Mouse (Mus musculus) ES-Bruce4 (cell line): ENCODE measurements around the gene Alg10b. TPM values are rescaled to one million over a fixed set of nuclear protein-coding genes. Genes with fewer than 3 reads are reported as not detected.

Experiments used
- H3K27ac ChIP-seq: 2 replicates; pipeline ENCODE4 v1.5.1; 2012; ENCODE audit warnings: low read length, inconsistent platforms; ENCODE audit not compliant: insufficient read depth
- H3K27me3 ChIP-seq: 2 replicates; pipeline ENCODE4 v1.6.1; 2012; ENCODE audit warnings: mild to moderate bottlenecking, low read length, inconsistent platforms; ENCODE audit not compliant: control insufficient read depth, poor library complexity, insufficient read depth, severe bottlenecking
- H3K36me3 ChIP-seq: 2 replicates; pipeline ENCODE4 v1.6.1; 2012; ENCODE audit warnings: inconsistent platforms, mild to moderate bottlenecking, low read length, moderate library complexity; ENCODE audit not compliant: control insufficient read depth, poor library complexity, insufficient read depth, severe bottlenecking
- H3K4me1 ChIP-seq: one replicate; pipeline ENCODE4 v1.8.1; 2011; ENCODE audit warnings: low read length; ENCODE audit not compliant: control insufficient read depth, insufficient read depth
- H3K4me3 ChIP-seq: 2 replicates; pipeline ENCODE4 v1.5.1; 2011; ENCODE audit warnings: low read depth, mild to moderate bottlenecking, low read length
- H3K9ac ChIP-seq: 2 replicates; pipeline ENCODE4 v1.6.1; 2012; ENCODE audit warnings: low read depth, mild to moderate bottlenecking, inconsistent platforms; ENCODE audit not compliant: poor library complexity, severe bottlenecking
- H3K9me3 ChIP-seq: replicated peaks from 2 replicates; pipeline ENCODE4 v1.6.1; 2012; ENCODE audit warnings: mild to moderate bottlenecking, low read length, inconsistent platforms; ENCODE audit not compliant: control insufficient read depth, poor library complexity, insufficient read depth, severe bottlenecking
- CTCF ChIP-seq: IDR thresholded peaks from one replicate; pipeline ENCODE4 v1.8.1; 2011; ENCODE audit warnings: low read depth, low read length
- EP300 ChIP-seq: IDR thresholded peaks from 2 replicates; pipeline ENCODE4 v1.6.1; 2011; ENCODE audit warnings: low read depth, low read length; ENCODE audit not compliant: insufficient read depth
- POLR2A ChIP-seq: IDR thresholded peaks from one replicate; pipeline ENCODE4 v1.8.1; 2011; ENCODE audit warnings: low read length; ENCODE audit not compliant: insufficient read depth
- polyA plus RNA-seq: library from polyadenylated mRNA; stranded (reverse); fragments of >200 nt; gene quantifications from 2 replicates; pipeline ENCODE4 v1.2.4, GENCODE M21; 2011; ENCODE audit warnings: low read depth; ENCODE audit not compliant: missing spikeins, insufficient read depth, insufficient read length

The Alg10b gene
- polyA plus RNA-seq, 1 experiment, result 40.8 TPM

GRCm38 (mm10) chr15:90214913-90215312, 9.2 kb upstream of the Alg10b start:
- no peaks in the 10 kb centered on the region for H3K36me3 ChIP-seq
- H3K4me3 ChIP-seq, result no peak overlapping the region
- H3K4me1 ChIP-seq, result no peaks in the 10 kb centered on the region
- no peak overlapping the region for H3K9ac ChIP-seq
- no peaks in the 10 kb centered on the region for H3K9me3 ChIP-seq
- H3K27ac ChIP-seq, result no peak overlapping the region
- no peaks in the 10 kb centered on the region; the same call in 1 of the 2 replicates for H3K27me3 ChIP-seq
- no peak for TF ChIP-seq EP300
- TF ChIP-seq CTCF, result peak; percentile 13
- no peak for TF ChIP-seq POLR2A

GRCm38 (mm10) chr15:90225058-90225575, 1.0 kb downstream of the Alg10b start:
- H3K9me3 ChIP-seq, result no peaks in the 10 kb centered on the region
- H3K4me1 ChIP-seq, result peaks cover 1% of the 10 kb centered on the region
- TF ChIP-seq CTCF (peak; percentile 41), EP300 (no peak)
- peak overlapping the region; percentile 88; the same call in 1 of the 2 replicates for H3K9ac ChIP-seq
- no peak overlapping the region for H3K4me3 ChIP-seq
- no peaks in the 10 kb centered on the region for H3K27me3 ChIP-seq
- H3K36me3 ChIP-seq, result peaks cover 30% of the 10 kb centered on the region
- no peak overlapping the region for H3K27ac ChIP-seq

GRCm38 (mm10) chr15:90237657-90238056, 13.5 kb downstream of the Alg10b start:
- Histone ChIP-seq H3K9ac (no peak overlapping the region), H3K27ac (no peak overlapping the region), H3K36me3 (peaks cover 2% of the 10 kb centered on the region; the same call in 1 of the 2 replicates), H3K4me1 (no peaks in the 10 kb centered on the region), H3K27me3 (no peaks in the 10 kb centered on the region), H3K9me3 (no peaks in the 10 kb centered on the region; the same call in 1 of the 2 replicates), H3K4me3 (no peak overlapping the region)
- TF ChIP-seq CTCF (peak; percentile 3), EP300 (no peak), POLR2A (no peak)

- Histone ChIP-seq H3K27me3 (no peaks in the 10 kb centered on the region), H3K9ac (no peak overlapping the region), H3K4me1 (no peaks in the 10 kb centered on the region), H3K36me3 (no peaks in the 10 kb centered on the region), H3K27ac (no peak overlapping the region), H3K4me3 (no peak overlapping the region), H3K9me3 (no peaks in the 10 kb centered on the region; the same call in 1 of the 2 replicates)
- TF ChIP-seq EP300, result no peak
- no peak for TF ChIP-seq POLR2A
- no peak for TF ChIP-seq CTCF
These were observed 20.0 kb downstream of the Alg10b start for GRCm38 (mm10) chr15:90244081-90244480.

- H3K36me3 ChIP-seq, result no peaks in the 10 kb centered on the region
- H3K27ac ChIP-seq, result no peak overlapping the region
- no peak overlapping the region for H3K4me3 ChIP-seq
- H3K9me3 ChIP-seq, result no peaks in the 10 kb centered on the region
- H3K27me3 ChIP-seq, result no peaks in the 10 kb centered on the region
- no peaks in the 10 kb centered on the region for H3K4me1 ChIP-seq
- no peak for TF ChIP-seq POLR2A
- TF ChIP-seq EP300, result no peak
- TF ChIP-seq CTCF, result peak; percentile 13
- H3K9ac ChIP-seq, result no peak overlapping the region
These were observed 25.6 kb downstream of the Alg10b start for GRCm38 (mm10) chr15:90249694-90250093.

GRCm38 (mm10) chr15:90282876-90283275, 58.8 kb downstream of the Alg10b start:
- no peaks in the 10 kb centered on the region for H3K36me3 ChIP-seq
- no peak overlapping the region for H3K9ac ChIP-seq
- H3K27me3 ChIP-seq, result no peaks in the 10 kb centered on the region
- no peak overlapping the region for H3K27ac ChIP-seq
- no peak for TF ChIP-seq EP300
- TF ChIP-seq POLR2A, result no peak
- no peak for TF ChIP-seq CTCF
- no peaks in the 10 kb centered on the region for H3K4me1 ChIP-seq
- no peak overlapping the region for H3K4me3 ChIP-seq
- H3K9me3 ChIP-seq, result no peaks in the 10 kb centered on the region
